Mouse (Mus musculus) stomach, postnatal 0 days (tissue): ENCODE results near the gene Rxfp1.

Source experiments
- CTCF ChIP-seq: IDR thresholded peaks from 2 replicates; pipeline ENCODE4 v1.5.1; 2016; ENCODE audit warnings: antibody characterized with exemption, low read depth, mild to moderate bottlenecking, moderate library complexity
- EP300 ChIP-seq: optimal IDR thresholded peaks from 2 replicates; pipeline ENCODE3; 2016; ENCODE audit warnings: antibody characterized with exemption

- TF ChIP-seq CTCF (no peak), EP300 (no peak)
These were observed 34.5 kb downstream of the Rxfp1 start for GRCm38 (mm10) chr3:79703135-79703534.
